Mouse (Mus musculus) thymus, postnatal 10 days (tissue): ENCODE data around the gene Slc37a1.

Experiments
- DNase-seq, 2 experiments: peaks; one replicate each; pipeline ENCODE4 v3.0.0; 2021; ENCODE audit warnings: low spot score in 2 of 2

The Slc37a1 gene

GRCm38 (mm10) chr17:31286492-31286891 lies at the start of gene Slc37a1:
Gene Slc37a1 (plus strand): TSS chr17:31286792.
- no peak for DNase-seq

GRCm38 (mm10) chr17:31238234-31239020 lies 48.2 kb upstream of the Slc37a1 start:
- no peak for DNase-seq

DNA sequence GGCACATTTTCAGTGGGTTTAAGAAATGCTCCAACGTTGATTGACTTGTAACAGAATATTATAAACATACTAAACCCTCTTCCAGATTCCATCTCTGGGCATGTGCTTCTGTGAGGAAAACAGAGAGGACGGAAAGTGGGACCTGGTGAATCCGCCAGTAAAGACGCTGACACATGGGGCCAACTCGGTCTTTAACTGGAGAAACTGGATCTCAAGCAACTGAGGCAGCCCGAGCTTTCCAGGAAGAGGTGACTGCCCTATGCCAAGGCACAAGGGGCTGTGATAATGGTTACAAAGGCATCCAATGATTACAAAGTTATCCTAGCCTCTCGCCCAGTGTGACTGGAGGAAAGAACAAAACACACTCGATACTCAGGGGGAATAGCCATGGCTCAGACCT lies 45.4 kb upstream of the Slc37a1 start:
- DNase-seq, result no peak

GRCm38 (mm10) chr17:31242764-31243163 lies 43.8 kb upstream of the Slc37a1 start:
- peak in 1 of 2 experiments; percentile 64 for DNase-seq

- DNase-seq, result no peak
These were observed 41.3 kb upstream of the Slc37a1 start for GRCm38 (mm10) chr17:31245321-31245720.

- no peak for DNase-seq
These were observed 39.4 kb upstream of the Slc37a1 start for GRCm38 (mm10) chr17:31247144-31247543.

DNA sequence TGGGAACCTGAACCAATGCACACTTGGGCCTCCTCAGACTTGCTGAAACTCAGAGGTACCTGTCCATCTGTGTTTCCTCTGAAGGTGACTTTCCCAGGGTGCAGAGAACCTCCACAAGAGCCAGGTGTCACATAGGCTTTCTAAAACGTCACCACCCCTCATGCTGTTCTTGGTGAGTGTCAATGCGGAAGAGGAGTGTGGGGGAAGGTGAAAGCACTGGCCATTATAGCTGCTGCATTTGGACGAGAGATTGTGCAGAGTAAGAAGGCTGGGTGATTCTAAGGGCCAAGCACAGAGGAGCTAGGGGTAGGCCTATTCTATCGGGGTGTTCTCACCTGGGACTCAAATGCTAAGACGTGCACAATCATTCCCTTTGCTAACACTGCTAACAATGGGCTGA lies 32.6 kb upstream of the Slc37a1 start:
- DNase-seq, result no peak

DNA sequence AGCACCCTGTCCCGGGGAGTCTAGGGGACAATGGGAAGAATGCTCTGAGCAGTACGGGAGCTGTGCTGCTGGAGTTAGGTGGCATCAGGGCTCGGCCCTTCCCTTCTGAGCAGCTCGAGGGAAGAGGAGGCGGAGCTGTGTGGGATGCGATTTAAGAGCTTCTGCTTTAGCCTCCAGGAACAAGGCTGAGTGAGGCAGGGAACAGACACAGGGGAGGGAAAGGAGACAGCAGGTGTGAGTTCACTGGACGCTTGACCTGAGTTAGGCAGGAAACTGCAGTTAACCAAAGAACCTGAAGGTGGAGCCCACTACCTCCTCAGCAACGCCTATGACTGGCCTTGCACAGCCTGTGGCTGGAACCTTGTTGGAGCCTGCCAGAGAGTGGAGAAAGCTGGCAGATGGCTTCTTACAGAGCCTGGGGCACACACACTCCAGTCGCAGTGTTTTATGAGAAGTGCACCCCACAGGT lies 32.1 kb upstream of the Slc37a1 start:
- peak; percentile 68 to 77 for DNase-seq

DNA sequence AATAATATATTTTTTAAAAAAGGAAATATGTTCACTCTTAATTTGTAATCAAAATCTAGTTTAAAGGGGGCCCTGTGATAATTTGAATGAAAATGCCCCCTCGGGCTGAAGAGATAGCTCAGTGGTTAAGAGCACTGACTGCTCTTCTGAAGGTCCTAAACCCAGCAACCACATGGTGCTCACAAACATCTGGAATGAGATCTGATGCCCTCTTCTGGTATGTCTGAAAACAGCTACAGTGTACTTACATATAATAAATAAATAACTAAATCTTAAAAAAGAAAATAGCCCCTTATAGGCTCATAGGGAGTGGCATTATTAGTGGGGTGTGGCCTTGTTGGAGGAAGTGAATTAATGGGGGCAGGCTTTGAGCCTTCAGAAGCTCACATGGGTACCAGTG lies 29.4 kb upstream of the Slc37a1 start:
- DNase-seq, result no peak

DNA sequence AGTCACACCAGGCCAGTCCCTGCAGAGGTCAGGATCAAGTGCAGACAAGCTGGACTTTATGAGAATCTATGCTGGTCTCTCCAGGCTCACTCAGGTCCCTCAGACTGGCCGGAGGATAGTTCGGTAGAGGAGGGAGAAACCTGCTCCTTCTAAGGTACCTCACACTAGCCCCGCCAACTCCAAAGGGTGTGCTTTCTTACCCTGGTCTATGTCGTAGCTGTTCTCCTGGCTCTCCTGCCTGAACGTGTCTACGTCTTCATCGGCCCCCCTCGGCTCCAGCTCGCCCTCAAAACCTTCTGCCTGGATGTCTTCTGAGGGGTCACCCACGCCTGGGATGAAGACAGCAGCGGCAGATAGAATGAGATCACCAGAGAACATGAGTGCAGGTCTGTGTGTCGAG lies 28.7 kb upstream of the Slc37a1 start:
- DNase-seq, result no peak

DNA sequence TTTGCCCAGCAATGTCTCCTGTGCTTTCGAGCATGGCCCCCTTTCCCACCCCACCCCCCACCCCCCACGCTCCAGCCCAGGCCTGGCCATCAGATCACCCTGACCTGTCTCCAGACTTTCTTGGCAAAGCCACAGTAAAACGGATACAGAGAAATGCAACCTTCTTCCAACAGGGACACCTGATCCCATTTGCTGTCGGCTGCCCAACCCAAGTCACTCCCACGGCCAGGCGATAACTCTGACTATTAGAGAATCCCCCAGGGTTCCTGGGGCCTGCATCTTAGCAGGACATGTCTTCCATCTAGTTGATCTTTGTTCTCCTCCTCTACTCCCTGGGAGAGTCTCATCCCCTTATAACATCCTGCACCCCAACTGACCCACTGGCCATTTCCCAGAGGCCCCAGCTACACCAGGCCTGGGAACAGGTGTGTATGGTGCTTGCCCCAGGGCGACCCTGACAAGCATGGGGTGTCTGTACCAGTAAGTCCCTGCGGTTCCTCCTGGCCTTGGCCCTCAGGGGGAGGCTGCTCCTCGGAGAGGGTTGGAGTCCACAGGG lies 28.2 kb upstream of the Slc37a1 start:
- no peak for DNase-seq

DNA sequence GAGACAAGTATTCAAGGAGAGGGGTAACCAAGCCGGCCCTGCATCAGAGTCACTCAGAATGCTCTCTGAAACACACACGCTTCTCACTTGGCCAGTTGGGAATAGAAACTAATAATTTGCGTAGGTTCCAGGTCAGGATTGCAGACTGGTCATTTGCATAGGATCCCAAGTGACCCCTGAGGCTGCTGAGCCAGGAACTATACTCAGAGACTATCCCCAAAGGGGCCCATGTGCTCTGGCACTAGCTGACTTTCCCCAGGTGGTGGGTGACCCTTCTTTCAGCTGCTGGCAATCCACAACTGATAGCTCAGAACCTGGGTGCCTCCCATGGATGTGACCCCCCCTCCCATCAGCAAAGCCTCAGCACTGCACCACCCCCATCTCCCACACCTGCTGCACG lies 27.4 kb upstream of the Slc37a1 start:
- DNase-seq, result no peak

DNA sequence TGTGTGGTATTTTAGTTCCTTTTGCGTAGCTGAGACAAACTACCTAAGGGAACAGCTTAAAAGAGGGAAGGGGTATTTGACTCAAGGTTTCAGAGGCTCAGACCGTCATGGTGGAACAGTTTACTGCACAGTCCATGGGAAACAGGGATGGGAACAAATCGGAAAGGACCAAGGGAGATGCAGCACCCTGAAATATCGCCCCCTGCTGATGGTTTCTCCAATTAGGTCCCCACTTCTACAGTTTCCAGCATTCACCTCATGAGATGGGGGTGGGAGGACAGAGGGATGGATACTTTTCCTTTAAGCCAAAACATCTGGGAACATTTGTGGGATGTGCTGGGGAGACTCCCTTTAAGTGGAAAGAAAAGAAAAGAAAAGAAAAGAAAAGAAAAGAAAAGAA lies 26.8 kb upstream of the Slc37a1 start:
- peak in 1 of 2 experiments; percentile 54 for DNase-seq

GRCm38 (mm10) chr17:31260430-31260829 lies 26.2 kb upstream of the Slc37a1 start:
- DNase-seq, result no peak

DNA sequence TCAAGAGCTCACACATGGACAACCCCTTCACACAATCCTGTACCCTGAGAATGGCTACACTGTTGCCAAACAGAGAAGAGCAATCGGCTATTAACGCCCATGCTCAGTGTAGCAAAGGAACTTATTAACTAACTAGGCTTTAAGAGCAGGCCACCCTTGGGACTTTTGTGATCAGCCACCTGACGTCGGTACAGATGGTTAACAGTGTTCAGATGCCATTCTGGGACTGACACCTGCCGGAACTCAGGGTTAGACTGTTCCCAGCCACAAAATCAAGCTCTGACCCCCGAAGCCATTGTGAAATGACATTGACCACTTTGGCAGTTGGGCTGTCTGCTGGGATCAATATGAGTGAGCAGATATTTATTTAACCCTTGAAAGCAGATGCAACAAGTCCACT lies 25.2 kb upstream of the Slc37a1 start:
- DNase-seq, result no peak

DNA sequence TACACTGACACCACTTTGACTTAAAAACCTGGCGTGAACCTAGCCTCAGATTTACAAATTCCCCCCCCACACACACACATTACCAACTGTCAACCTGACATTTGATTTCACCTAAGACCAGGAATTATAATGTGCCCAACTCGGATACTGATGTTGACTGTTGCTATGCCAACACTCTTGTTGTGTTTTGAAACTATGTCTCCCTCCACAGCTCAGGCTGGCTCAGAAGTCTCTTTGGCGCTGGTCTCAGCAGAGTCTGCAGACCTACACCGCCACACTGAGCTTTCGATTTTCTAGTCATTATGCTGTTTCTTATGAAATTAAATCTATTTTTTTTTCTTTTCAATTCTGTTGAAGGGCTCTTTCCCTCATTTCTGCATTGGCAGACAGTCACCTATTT lies 23.9 kb upstream of the Slc37a1 start:
- DNase-seq, result no peak

DNA sequence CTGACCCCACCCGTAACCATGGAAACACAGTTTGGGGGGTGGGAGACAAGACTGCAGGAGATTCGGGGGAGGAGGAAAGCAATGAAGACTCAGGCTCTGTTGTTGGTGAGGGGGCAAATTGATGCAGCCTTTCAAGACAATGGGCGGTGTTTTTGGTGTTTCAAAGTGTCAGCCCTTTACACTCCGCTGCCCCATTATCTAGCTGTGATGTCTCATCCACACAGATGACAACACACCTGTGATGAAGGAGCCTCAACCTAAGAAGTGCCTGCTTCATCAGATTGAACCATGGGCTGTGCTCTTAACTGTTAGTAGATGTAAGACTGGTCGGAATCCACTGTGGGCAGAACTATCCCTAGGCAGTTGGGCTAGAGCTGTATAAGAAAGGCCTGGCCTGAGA lies 22.8 kb upstream of the Slc37a1 start:
- no peak for DNase-seq

DNA sequence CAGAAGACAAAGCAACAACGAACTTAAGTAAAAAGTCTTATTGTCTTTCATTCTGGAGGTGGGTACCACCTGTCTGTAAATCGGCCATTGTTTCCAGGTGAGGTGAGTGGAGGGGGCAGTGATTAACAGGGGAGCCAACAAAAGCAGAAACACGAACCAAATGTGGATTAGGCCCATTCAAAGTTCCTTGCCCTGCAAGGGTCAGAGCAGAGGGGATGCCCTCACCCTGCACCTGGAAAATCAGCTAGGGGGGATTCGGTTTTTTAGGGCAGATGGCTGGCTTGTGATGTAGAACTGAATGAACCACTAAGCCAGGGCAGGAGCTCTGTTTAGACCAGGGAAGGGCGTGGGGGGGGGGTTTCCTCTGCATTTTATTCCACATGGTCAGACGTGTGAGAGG lies 22.2 kb upstream of the Slc37a1 start:
- DNase-seq, result no peak

GRCm38 (mm10) chr17:31265171-31265572 lies 21.4 kb upstream of the Slc37a1 start:
- DNase-seq, result no peak

GRCm38 (mm10) chr17:31265831-31266230 lies 20.8 kb upstream of the Slc37a1 start:
- DNase-seq, result no peak

- peak; percentile 55 to 63 for DNase-seq
These were observed 20.2 kb upstream of the Slc37a1 start for GRCm38 (mm10) chr17:31266321-31266950.

DNA sequence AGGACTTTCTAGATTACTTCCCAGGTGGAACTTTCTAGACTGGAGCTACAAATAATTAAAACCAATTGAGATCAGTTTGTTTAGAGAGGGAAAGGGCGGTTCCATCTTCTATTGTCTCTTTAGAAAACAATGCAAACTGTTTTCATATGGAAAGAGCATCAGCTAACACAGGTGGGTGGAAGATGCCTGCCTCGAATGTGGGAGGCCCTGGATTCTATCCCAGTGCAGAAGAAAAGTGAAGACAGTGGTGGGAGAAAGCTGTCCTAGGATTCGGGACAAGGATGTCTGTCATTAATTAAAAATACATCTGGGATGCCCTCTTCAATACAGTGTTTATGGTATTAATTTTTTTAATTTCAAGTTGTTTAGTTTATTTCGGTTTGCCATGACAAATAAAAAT lies 19.5 kb upstream of the Slc37a1 start:
- no peak for DNase-seq

- DNase-seq, result no peak
These were observed 19.0 kb upstream of the Slc37a1 start for GRCm38 (mm10) chr17:31267603-31268002.
